Mouse (Mus musculus): Measurements from ENCODE around the gene Limd2.

DNA sequence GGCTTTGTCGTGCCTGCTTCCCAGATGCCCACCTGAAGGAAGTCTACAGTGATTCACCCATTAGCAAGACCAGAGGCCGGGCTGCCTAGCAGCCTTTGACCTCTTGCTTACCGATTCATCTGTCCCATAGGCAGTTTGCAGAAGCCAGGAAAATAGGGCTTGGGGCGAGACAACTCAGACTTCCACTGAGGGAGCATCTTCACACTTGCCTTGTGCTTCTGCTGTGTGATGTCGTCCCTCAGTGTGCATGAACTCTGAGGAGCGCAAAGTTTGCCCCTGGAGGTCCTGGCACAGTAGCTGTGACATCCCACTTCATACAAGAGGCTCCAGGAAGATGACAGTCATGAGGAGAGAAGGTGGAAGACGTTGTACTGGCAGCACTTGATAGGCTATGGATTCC, 3.5 kb downstream of the Limd2 start:
- TF ChIP-seq GATA1 (IDR thresholded peaks at IDR 0.05; ENCODE audit: low read length) (no peak), TAL1 (IDR thresholded peaks at IDR 0.05; ENCODE audit: low read length) (no peak)
